Mouse (Mus musculus) testis, adult 2 months (tissue): ENCODE measurements around the gene Specc1.

ENCODE experiments used
- CTCF ChIP-seq: fragments of 200-500 bp; IDR thresholded peaks from 2 replicates; pipeline ENCODE4 v1.5.1; 2012; ENCODE audit warnings: low read depth, mild to moderate bottlenecking, inconsistent platforms, low read length, moderate library complexity; ENCODE audit not compliant: control insufficient read depth, insufficient read depth, insufficient replicate concordance
- POLR2A ChIP-seq: fragments of 200-500 bp; IDR thresholded peaks from 2 replicates; pipeline ENCODE4 v1.6.1; 2012; ENCODE audit warnings: low read depth, mild to moderate bottlenecking, inconsistent platforms, low read length, moderate library complexity; ENCODE audit not compliant: control insufficient read depth

GRCm38 (mm10) chr11:62045964-62046363 is 89.4 kb downstream of the Specc1 start:
- TF ChIP-seq CTCF (no peak), POLR2A (no peak)
